Mouse (Mus musculus): Measurements from ENCODE around the gene Caly. TPM values are rescaled to one million over a fixed set of nuclear protein-coding genes. Genes with fewer than 3 reads are reported as not detected.
A peak's percentile ranks its signal among the peaks of the same experiment; 100 is the strongest.

The Caly gene
- polyA plus RNA-seq, 1 experiment from 2014 or later: 0.91 TPM

DNA sequence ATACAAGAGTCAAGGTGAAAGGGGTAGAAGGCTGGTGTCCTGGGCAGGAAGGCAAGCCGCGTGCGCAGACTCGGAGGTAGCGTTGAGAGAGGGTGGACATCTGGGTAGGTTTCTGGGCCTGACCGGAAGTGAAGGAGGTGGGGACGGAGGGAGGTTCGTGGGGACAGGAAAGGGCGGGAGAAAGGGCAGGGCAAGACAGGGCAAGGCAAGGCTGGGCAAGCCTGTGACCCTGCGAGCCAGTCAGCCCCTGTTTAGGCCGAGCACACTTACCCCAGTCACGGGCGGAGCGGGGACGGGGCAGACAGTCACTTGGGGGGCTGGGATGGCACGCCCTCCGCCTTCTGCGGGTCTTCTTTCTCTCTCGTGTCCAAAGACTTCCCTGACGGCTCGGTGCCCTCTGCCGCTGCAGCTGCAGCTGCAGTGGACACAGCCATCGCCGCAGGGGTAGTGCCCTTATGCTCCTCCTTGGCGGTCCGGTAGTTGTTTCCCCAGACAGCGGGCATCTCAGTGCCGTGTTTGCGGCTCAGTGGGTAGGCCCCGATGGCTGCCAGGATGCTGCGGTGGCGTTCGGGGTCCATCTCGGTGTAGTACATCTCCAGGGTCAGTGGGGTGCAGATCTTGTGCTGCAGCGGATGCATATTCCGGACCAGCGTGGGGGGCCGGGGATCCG lies 12.2 kb downstream of the Caly start:
- H3K36me3 ChIP-seq (ENCODE audit: control insufficient read depth, insufficient read depth, low read length): no peaks in the 10 kb centered on the region
- ATAC-seq (ENCODE audit: low FRiP score, low TSS enrichment): peak; percentile 68
- H3K27ac ChIP-seq (ENCODE audit: low read depth, low read length): no peak overlapping the region

DNA sequence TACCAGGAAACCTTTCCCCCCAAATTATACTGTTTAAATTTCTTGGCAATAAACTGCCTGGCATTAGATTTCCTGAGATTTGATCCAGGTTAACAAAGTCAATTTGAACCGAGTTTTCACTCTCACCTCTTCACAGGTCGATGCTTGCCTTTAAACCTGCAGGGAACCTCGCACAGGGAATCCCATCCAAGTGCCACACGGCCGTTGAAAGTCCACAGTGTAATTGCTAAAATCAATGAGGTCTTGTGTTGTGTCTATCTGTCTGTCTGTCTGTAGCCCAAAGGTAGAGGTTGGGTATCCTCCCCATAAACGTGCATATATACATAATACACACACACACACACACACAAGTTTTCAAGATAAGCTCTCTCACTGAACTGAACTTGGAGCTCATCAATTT lies 15.0 kb downstream of the Caly start:
- Histone ChIP-seq H3K4me1 (ENCODE audit: control insufficient read depth, insufficient read depth, low read length) (no peaks in the 10 kb centered on the region), H3K36me3 (ENCODE audit: control insufficient read depth, insufficient read depth, low read length) (no peaks in the 10 kb centered on the region), H3K9me3 (ENCODE audit: control insufficient read depth, low read length) (no peaks in the 10 kb centered on the region), H3K9ac (ENCODE audit: low read depth, low read length) (no peak overlapping the region), H3K27me3 (ENCODE audit: control insufficient read depth, insufficient read depth, low read length) (peaks cover 11% of the 10 kb centered on the region), H3K27ac (ENCODE audit: low read depth, low read length) (no peak overlapping the region), H3K4me3 (ENCODE audit: low read length) (no peak overlapping the region), H3K4me2 (replicated peaks; ENCODE audit: low read depth, low read length) (no peak overlapping the region)
- ATAC-seq (ENCODE audit: low FRiP score, low TSS enrichment): no peak
- 62% methylated on average over 6 of the region's 6 CpGs for WGBS

More for the DNA sequence above, 12.2 kb downstream of the Caly start:
- Histone ChIP-seq H3K27me3 (ENCODE audit: control insufficient read depth, insufficient read depth, low read length) (no peaks in the 10 kb centered on the region), H3K9me3 (ENCODE audit: control insufficient read depth, low read length) (no peaks in the 10 kb centered on the region), H3K9ac (ENCODE audit: low read depth, low read length) (peak overlapping the region; percentile 47; the same call in 1 of the 2 replicates), H3K4me1 (ENCODE audit: control insufficient read depth, insufficient read depth, low read length) (no peaks in the 10 kb centered on the region), H3K4me2 (replicated peaks; ENCODE audit: low read depth, low read length) (peak overlapping the region; percentile 45), H3K4me3 (ENCODE audit: low read length) (peak overlapping the region; percentile 31)
- 34% methylated on average over 39 of the region's 39 CpGs for WGBS

DNA sequence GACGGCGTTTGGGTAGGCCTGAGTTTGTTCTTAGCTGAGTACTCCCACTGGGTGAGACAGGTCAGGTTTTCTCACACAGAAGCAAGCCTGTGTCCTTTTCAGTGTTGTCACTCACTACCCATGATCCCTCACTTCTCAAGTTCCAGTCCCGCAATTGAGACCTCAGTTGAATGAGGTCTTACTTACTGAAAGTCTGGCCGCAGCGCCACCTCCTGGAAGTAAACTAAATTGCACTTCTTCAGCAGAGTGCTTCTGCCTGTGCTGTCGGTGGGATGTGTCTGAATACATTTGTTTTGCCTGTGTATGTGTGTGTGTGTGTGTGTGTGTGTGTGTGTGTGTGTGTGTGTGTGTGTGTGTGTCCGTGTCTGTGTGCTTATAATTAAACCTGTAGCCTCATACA lies 19.3 kb downstream of the Caly start:
- Histone ChIP-seq H3K27ac (ENCODE audit: low read depth, low read length) (no peak overlapping the region), H3K4me1 (ENCODE audit: control insufficient read depth, insufficient read depth, low read length) (peaks cover 11% of the 10 kb centered on the region; the same call in 1 of the 2 replicates), H3K4me2 (replicated peaks; ENCODE audit: low read depth, low read length) (no peak overlapping the region), H3K9me3 (ENCODE audit: control insufficient read depth, low read length) (no peaks in the 10 kb centered on the region), H3K4me3 (ENCODE audit: low read length) (no peak overlapping the region), H3K9ac (ENCODE audit: low read depth, low read length) (no peak overlapping the region), H3K27me3 (ENCODE audit: control insufficient read depth, insufficient read depth, low read length) (peaks cover 44% of the 10 kb centered on the region), H3K36me3 (ENCODE audit: control insufficient read depth, insufficient read depth, low read length) (no peaks in the 10 kb centered on the region)
- 22% methylated on average over 7 of the region's 7 CpGs for WGBS
- ATAC-seq (ENCODE audit: low FRiP score, low TSS enrichment): no peak; the same call in 1 of the 2 replicates

DNA sequence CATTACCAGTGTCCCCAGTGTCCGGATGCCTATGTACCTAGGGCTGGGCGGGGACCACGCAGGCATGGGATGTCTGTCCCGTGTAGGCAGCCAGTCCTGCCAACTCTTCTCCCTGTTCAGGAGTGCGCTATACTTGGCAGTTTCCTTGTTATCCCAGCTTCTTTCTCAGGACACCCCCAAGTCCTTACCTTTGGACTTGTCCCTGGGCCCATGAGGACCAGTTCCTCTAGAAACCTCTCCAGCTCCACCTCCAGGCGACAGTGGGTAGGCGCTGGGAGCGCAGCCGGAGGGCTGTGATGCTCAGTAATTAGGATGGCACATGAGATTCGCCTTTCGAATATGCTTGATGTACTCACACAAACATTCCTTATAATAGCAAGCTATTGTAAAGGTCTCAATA lies 20.0 kb downstream of the Caly start:
- no peaks in the 10 kb centered on the region for H3K9me3 ChIP-seq (ENCODE audit: control insufficient read depth, low read length)
- peaks cover 52% of the 10 kb centered on the region for H3K27me3 ChIP-seq (ENCODE audit: control insufficient read depth, insufficient read depth, low read length)
- no peak overlapping the region for H3K9ac ChIP-seq (ENCODE audit: low read depth, low read length)
- peak; percentile 37; the same call in 1 of the 2 replicates for ATAC-seq (ENCODE audit: low FRiP score, low TSS enrichment)
- no peaks in the 10 kb centered on the region for H3K36me3 ChIP-seq (ENCODE audit: control insufficient read depth, insufficient read depth, low read length)
- no peak overlapping the region for H3K27ac ChIP-seq (ENCODE audit: low read depth, low read length)
- WGBS: 14% methylated on average over 11 of the region's 11 CpGs
- H3K4me1 ChIP-seq (ENCODE audit: control insufficient read depth, insufficient read depth, low read length): peaks cover 13% of the 10 kb centered on the region; the same call in 1 of the 2 replicates
- H3K4me2 ChIP-seq (replicated peaks; ENCODE audit: low read depth, low read length): no peak overlapping the region
- no peak overlapping the region for H3K4me3 ChIP-seq (ENCODE audit: low read length)

DNA sequence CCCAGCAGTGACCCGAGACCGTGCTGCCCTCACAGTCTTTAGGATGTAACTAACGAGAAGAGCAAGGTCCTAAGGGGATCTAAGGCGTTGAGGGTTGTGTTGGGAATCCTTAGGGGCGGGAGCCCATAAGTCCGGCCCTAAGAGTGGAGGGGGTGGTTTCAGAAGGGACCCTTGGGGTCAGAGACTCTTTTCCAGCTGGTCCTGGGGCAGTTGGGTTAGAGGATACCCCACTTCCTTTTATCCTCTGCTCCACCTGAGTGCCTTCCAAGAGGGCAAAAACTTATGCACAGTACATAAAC lies 20.6 kb downstream of the Caly start:
- Histone ChIP-seq H3K36me3 (ENCODE audit: control insufficient read depth, insufficient read depth, low read length) (no peaks in the 10 kb centered on the region), H3K9me3 (ENCODE audit: control insufficient read depth, low read length) (no peaks in the 10 kb centered on the region), H3K4me2 (replicated peaks; ENCODE audit: low read depth, low read length) (peak overlapping the region; percentile 46), H3K27ac (ENCODE audit: low read depth, low read length) (no peak overlapping the region), H3K4me3 (ENCODE audit: low read length) (peak overlapping the region; percentile 35), H3K4me1 (ENCODE audit: control insufficient read depth, insufficient read depth, low read length) (peaks cover 13% of the 10 kb centered on the region; the same call in 1 of the 2 replicates), H3K27me3 (ENCODE audit: control insufficient read depth, insufficient read depth, low read length) (peaks cover 57% of the 10 kb centered on the region), H3K9ac (ENCODE audit: low read depth, low read length) (no peak overlapping the region)
- ATAC-seq (ENCODE audit: low FRiP score, low TSS enrichment): no peak
- 4% methylated on average over 6 of the region's 6 CpGs for WGBS

DNA sequence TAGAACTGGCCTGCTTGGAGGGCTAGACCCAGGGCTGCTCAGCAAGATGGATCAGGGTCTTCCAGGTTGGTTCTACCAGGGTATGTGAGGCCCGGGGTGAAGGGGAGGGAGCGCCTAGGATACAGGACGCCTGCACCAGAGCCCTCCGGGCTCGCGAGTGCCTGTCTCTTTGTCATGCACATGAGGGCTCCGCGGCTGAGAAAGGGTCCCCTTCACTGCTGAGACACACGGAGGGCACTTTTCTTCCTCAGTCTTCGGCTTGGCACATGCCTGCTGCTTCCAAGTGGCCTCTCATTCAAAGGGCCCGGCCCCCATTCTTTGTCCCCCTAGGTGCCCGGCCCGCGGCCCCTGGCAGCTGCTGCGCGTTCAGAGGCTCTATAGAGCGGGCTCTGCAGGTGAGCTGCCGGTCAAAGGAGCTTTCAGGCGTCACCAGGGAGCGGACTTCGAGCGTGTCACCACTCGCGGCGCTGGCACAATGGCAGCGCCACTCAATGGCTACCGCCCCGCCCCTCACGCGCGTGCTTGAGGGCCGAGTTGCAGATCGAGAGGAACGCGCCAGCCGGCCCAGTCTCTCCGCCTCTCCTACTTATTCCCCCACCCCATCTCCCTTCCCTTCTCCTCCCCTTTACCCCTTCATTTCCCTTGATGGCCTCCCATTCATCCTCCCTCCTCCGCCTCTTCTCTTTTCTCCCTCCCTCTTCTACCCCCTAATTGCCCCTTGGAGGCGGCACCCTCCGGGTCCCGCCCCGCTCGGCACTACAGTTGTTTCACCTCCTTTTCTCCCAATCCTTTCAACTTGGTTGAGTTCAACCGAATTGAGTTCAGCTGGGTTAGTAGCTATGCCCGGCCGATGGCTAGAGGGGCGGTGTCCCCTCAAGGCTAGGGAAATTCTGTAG lies 21.2 kb downstream of the Caly start:
- peak overlapping the region; percentile 46 for H3K4me2 ChIP-seq (replicated peaks; ENCODE audit: low read depth, low read length)
- peaks cover 63% of the 10 kb centered on the region for H3K27me3 ChIP-seq (ENCODE audit: control insufficient read depth, insufficient read depth, low read length)
- H3K27ac ChIP-seq (ENCODE audit: low read depth, low read length): no peak overlapping the region
- H3K4me1 ChIP-seq (ENCODE audit: control insufficient read depth, insufficient read depth, low read length): peaks cover 13% of the 10 kb centered on the region; the same call in 1 of the 2 replicates
- H3K36me3 ChIP-seq (ENCODE audit: control insufficient read depth, insufficient read depth, low read length): no peaks in the 10 kb centered on the region
- WGBS: 2% methylated on average over 42 of the region's 47 CpGs
- H3K4me3 ChIP-seq (ENCODE audit: low read length): peak overlapping the region; percentile 35
- no peaks in the 10 kb centered on the region for H3K9me3 ChIP-seq (ENCODE audit: control insufficient read depth, low read length)
- peak; percentile 13; the same call in 1 of the 2 replicates for ATAC-seq (ENCODE audit: low FRiP score, low TSS enrichment)
- H3K9ac ChIP-seq (ENCODE audit: low read depth, low read length): peak overlapping the region; percentile 14; the same call in 1 of the 2 replicates

DNA sequence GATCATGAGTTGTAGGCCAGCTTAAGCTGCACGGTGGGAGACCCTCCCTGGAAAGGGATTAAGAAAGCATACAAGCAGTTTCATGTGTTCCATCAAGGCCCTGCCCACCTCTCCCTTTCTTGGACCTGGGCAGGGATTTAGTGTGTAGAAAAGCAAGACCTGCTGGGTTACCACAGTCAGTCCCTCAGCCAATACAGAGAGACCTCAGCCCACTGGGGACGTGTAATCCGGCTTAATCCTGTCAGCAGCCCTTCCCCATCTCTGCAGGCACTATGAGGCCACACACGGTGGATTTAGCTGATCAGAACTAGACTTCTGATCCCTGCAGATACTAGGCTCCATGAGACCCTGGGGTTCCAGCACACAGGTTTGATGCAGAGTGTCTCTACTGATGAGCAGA lies 22.7 kb downstream of the Caly start:
- Histone ChIP-seq H3K4me3 (ENCODE audit: low read length) (no peak overlapping the region), H3K27me3 (ENCODE audit: control insufficient read depth, insufficient read depth, low read length) (peaks cover 66% of the 10 kb centered on the region), H3K27ac (ENCODE audit: low read depth, low read length) (no peak overlapping the region), H3K4me1 (ENCODE audit: control insufficient read depth, insufficient read depth, low read length) (peaks cover 13% of the 10 kb centered on the region; the same call in 1 of the 2 replicates), H3K9me3 (ENCODE audit: control insufficient read depth, low read length) (no peaks in the 10 kb centered on the region), H3K36me3 (ENCODE audit: control insufficient read depth, insufficient read depth, low read length) (no peaks in the 10 kb centered on the region), H3K9ac (ENCODE audit: low read depth, low read length) (no peak overlapping the region), H3K4me2 (replicated peaks; ENCODE audit: low read depth, low read length) (no peak overlapping the region)
- ATAC-seq (ENCODE audit: low FRiP score, low TSS enrichment): no peak
- 56% methylated on average over 4 of the region's 4 CpGs for WGBS

DNA sequence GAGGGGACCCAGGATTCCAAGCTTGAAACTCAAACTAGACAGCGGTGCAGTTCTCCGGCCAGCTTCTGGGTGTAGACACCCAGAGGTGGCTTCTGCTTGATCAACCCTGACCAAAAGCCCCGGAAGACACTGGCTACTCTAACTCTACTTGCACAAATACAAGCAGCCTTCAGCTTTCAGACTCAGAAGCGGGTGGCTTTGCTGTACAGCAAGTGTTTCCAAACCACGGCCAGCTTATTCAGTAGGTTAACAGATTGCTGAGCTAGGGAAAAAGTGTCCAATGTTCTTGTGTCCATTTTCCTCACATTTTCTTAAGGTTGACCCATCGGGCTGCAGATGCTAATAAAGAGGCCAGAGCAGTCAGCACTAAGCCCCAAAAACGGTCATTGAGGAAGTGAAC lies 23.8 kb downstream of the Caly start:
- ATAC-seq (ENCODE audit: low FRiP score, low TSS enrichment): no peak
- Histone ChIP-seq H3K9ac (ENCODE audit: low read depth, low read length) (peak overlapping the region; percentile 60; the same call in 1 of the 2 replicates), H3K4me1 (ENCODE audit: control insufficient read depth, insufficient read depth, low read length) (peaks cover 13% of the 10 kb centered on the region; the same call in 1 of the 2 replicates), H3K27me3 (ENCODE audit: control insufficient read depth, insufficient read depth, low read length) (peaks cover 61% of the 10 kb centered on the region), H3K36me3 (ENCODE audit: control insufficient read depth, insufficient read depth, low read length) (no peaks in the 10 kb centered on the region), H3K27ac (ENCODE audit: low read depth, low read length) (no peak overlapping the region), H3K4me3 (ENCODE audit: low read length) (peak overlapping the region; percentile 43), H3K4me2 (replicated peaks; ENCODE audit: low read depth, low read length) (peak overlapping the region; percentile 72), H3K9me3 (ENCODE audit: control insufficient read depth, low read length) (no peaks in the 10 kb centered on the region)
- 16% methylated on average over 7 of the region's 7 CpGs for WGBS

Data from kidney, embryonic 14.5 days (tissue).